Mouse (Mus musculus) ES-E14 (cell line): ENCODE measurements around the gene Cuta.

ENCODE experiments used
- CHD2 ChIP-seq: IDR thresholded peaks from 2 replicates; pipeline ENCODE4 v1.6.1; 2014; ENCODE audit warnings: mild to moderate bottlenecking, low read depth, low read length, inconsistent platforms
- MAFK ChIP-seq: IDR thresholded peaks from 2 replicates; pipeline ENCODE4 v1.6.1; 2014; ENCODE audit warnings: mild to moderate bottlenecking, low read depth, low read length, inconsistent platforms; ENCODE audit not compliant: insufficient read depth
- ZC3H11A ChIP-seq: IDR thresholded peaks from 2 replicates; pipeline ENCODE4 v1.6.1; 2012; ENCODE audit warnings: low read depth, mild to moderate bottlenecking, inconsistent platforms, low read length, borderline replicate concordance
- ZNF384 ChIP-seq: IDR thresholded peaks from 2 replicates; pipeline ENCODE4 v1.6.1; 2012; ENCODE audit warnings: low read depth, low read length, inconsistent platforms

- TF ChIP-seq ZNF384 (no peak), CHD2 (no peak), MAFK (no peak), ZC3H11A (no peak)
Observed at GRCm38 (mm10) chr17:26915248-26915647, 24.1 kb downstream of the Cuta start.
